Mouse (Mus musculus): ENCODE results near the gene Atxn1. TPM values are rescaled to one million over a fixed set of nuclear protein-coding genes. Genes with fewer than 3 reads are reported as not detected.

Gene Atxn1
- polyA plus RNA-seq, 1 experiment from 2014 or later: 7.4 TPM

GRCm38 (mm10) chr13:45897571-45897970 is 67.2 kb downstream of the Atxn1 start:
- Histone ChIP-seq H3K9me3 (ENCODE audit: control insufficient read depth, low read length) (no peaks in the 10 kb centered on the region), H3K4me3 (ENCODE audit: control insufficient read depth in 1 of 2, insufficient read depth in 1 of 2, low read depth in 1 of 2, low read length in 2 of 2) (no peak overlapping the region), H3K27me3 (ENCODE audit: control insufficient read depth, insufficient read depth, low read length) (no peaks in the 10 kb centered on the region), H3K4me2 (ENCODE audit: low read length) (no peak overlapping the region), H3K27ac (replicated peaks in 1 of 2; ENCODE audit: control insufficient read depth in 1 of 2, insufficient read depth in 1 of 2, low read depth in 2 of 2, low read length in 2 of 2) (no peak overlapping the region), H3K36me3 (ENCODE audit: control insufficient read depth, insufficient read depth, low read length) (no peaks in the 10 kb centered on the region), H3K4me1 (ENCODE audit: control insufficient read depth in 2 of 2, insufficient read depth in 2 of 2, low read length in 2 of 2) (peaks cover 2 to 6% of the 10 kb centered on the region in 2 experiments; a peak in 3 of 4 replicates), H3K9ac (ENCODE audit: low read length) (no peak overlapping the region)
- WGBS: 42% methylated on average over 2 of the region's 2 CpGs
- no peak for ATAC-seq (ENCODE audit: insufficient number of reproducible peaks, insufficient read depth, low FRiP score, low read depth)

GRCm38 (mm10) chr13:45894760-45895159 is 70.0 kb downstream of the Atxn1 start:
- Histone ChIP-seq H3K27ac (replicated peaks in 1 of 2; ENCODE audit: control insufficient read depth in 1 of 2, insufficient read depth in 1 of 2, low read depth in 2 of 2, low read length in 2 of 2) (no peak overlapping the region), H3K4me2 (ENCODE audit: low read length) (no peak overlapping the region), H3K9me3 (ENCODE audit: control insufficient read depth, low read length) (no peaks in the 10 kb centered on the region), H3K4me1 (ENCODE audit: control insufficient read depth in 2 of 2, insufficient read depth in 2 of 2, low read length in 2 of 2) (peaks cover 0 to 6% of the 10 kb centered on the region in 2 experiments; a peak in 2 of 4 replicates), H3K4me3 (ENCODE audit: control insufficient read depth in 1 of 2, insufficient read depth in 1 of 2, low read depth in 1 of 2, low read length in 2 of 2) (no peak overlapping the region), H3K36me3 (ENCODE audit: control insufficient read depth, insufficient read depth, low read length) (no peaks in the 10 kb centered on the region), H3K9ac (ENCODE audit: low read length) (no peak overlapping the region), H3K27me3 (ENCODE audit: control insufficient read depth, insufficient read depth, low read length) (no peaks in the 10 kb centered on the region)
- WGBS: 86% methylated on average over 10 of the region's 10 CpGs
- ATAC-seq (ENCODE audit: insufficient number of reproducible peaks, insufficient read depth, low FRiP score, low read depth): no peak

DNA sequence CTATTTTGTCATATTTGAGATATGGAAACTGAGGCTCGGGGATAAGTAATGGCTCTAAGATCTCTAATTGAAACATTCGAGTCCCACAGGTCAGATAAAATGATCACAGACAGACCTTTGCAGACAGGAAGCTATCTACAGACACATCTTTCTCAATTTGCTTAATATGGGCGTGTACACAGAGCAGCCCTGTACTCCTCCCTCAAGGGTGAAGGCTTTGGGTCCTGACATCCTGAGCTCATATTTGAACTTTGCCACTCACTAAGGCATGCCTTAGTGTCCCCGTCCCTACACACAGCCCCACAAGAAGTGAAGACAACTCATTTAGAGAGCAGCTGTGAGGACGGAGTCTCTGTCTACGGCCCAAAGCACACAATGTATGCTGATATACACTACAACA is 70.6 kb downstream of the Atxn1 start:
- no peak overlapping the region for H3K27ac ChIP-seq (replicated peaks in 1 of 2; ENCODE audit: control insufficient read depth in 1 of 2, insufficient read depth in 1 of 2, low read depth in 2 of 2, low read length in 2 of 2)
- no peaks in the 10 kb centered on the region for H3K36me3 ChIP-seq (ENCODE audit: control insufficient read depth, insufficient read depth, low read length)
- ATAC-seq (ENCODE audit: insufficient number of reproducible peaks, insufficient read depth, low FRiP score, low read depth): no peak
- no peaks in the 10 kb centered on the region for H3K9me3 ChIP-seq (ENCODE audit: control insufficient read depth, low read length)
- H3K9ac ChIP-seq (ENCODE audit: low read length): no peak overlapping the region
- H3K4me3 ChIP-seq (ENCODE audit: control insufficient read depth in 1 of 2, insufficient read depth in 1 of 2, low read depth in 1 of 2, low read length in 2 of 2): no peak overlapping the region
- WGBS: 79% methylated on average over 6 of the region's 6 CpGs
- H3K4me2 ChIP-seq (ENCODE audit: low read length): no peak overlapping the region
- H3K27me3 ChIP-seq (ENCODE audit: control insufficient read depth, insufficient read depth, low read length): no peaks in the 10 kb centered on the region
- peaks cover 0 to 6% of the 10 kb centered on the region in 2 experiments; a peak in 2 of 4 replicates for H3K4me1 ChIP-seq (ENCODE audit: control insufficient read depth in 2 of 2, insufficient read depth in 2 of 2, low read length in 2 of 2)

GRCm38 (mm10) chr13:45891073-45891472 is 73.7 kb downstream of the Atxn1 start:
- peaks cover 0 to 9% of the 10 kb centered on the region in 2 experiments; a peak in 2 of 4 replicates for H3K4me1 ChIP-seq (ENCODE audit: control insufficient read depth in 2 of 2, insufficient read depth in 2 of 2, low read length in 2 of 2)
- no peak overlapping the region for H3K27ac ChIP-seq (replicated peaks in 1 of 2; ENCODE audit: control insufficient read depth in 1 of 2, insufficient read depth in 1 of 2, low read depth in 2 of 2, low read length in 2 of 2)
- no peak overlapping the region for H3K4me3 ChIP-seq (ENCODE audit: control insufficient read depth in 1 of 2, insufficient read depth in 1 of 2, low read depth in 1 of 2, low read length in 2 of 2)
- H3K9ac ChIP-seq (ENCODE audit: low read length): no peak overlapping the region
- H3K9me3 ChIP-seq (ENCODE audit: control insufficient read depth, low read length): no peaks in the 10 kb centered on the region
- H3K4me2 ChIP-seq (ENCODE audit: low read length): no peak overlapping the region
- H3K36me3 ChIP-seq (ENCODE audit: control insufficient read depth, insufficient read depth, low read length): no peaks in the 10 kb centered on the region
- WGBS: 90% methylated on average over 2 of the region's 2 CpGs
- no peaks in the 10 kb centered on the region for H3K27me3 ChIP-seq (ENCODE audit: control insufficient read depth, insufficient read depth, low read length)
- ATAC-seq (ENCODE audit: insufficient number of reproducible peaks, insufficient read depth, low FRiP score, low read depth): no peak

- Histone ChIP-seq H3K4me3 (ENCODE audit: control insufficient read depth in 1 of 2, insufficient read depth in 1 of 2, low read depth in 1 of 2, low read length in 2 of 2) (no peak overlapping the region), H3K36me3 (ENCODE audit: control insufficient read depth, insufficient read depth, low read length) (no peaks in the 10 kb centered on the region), H3K9me3 (ENCODE audit: control insufficient read depth, low read length) (no peaks in the 10 kb centered on the region), H3K4me2 (ENCODE audit: low read length) (no peak overlapping the region), H3K9ac (ENCODE audit: low read length) (no peak overlapping the region), H3K4me1 (ENCODE audit: control insufficient read depth in 2 of 2, insufficient read depth in 2 of 2, low read length in 2 of 2) (peaks cover 0 to 9% of the 10 kb centered on the region in 2 experiments; a peak in 1 of 4 replicates), H3K27ac (replicated peaks in 1 of 2; ENCODE audit: control insufficient read depth in 1 of 2, insufficient read depth in 1 of 2, low read depth in 2 of 2, low read length in 2 of 2) (no peak overlapping the region), H3K27me3 (ENCODE audit: control insufficient read depth, insufficient read depth, low read length) (no peaks in the 10 kb centered on the region)
- 65% methylated on average over 9 of the region's 9 CpGs for WGBS
- no peak for ATAC-seq (ENCODE audit: insufficient number of reproducible peaks, insufficient read depth, low FRiP score, low read depth)
These were observed 75.7 kb downstream of the Atxn1 start for GRCm38 (mm10) chr13:45888953-45889749.

- no peaks in the 10 kb centered on the region for H3K36me3 ChIP-seq (ENCODE audit: control insufficient read depth, insufficient read depth, low read length)
- H3K4me1 ChIP-seq (ENCODE audit: control insufficient read depth in 2 of 2, insufficient read depth in 2 of 2, low read length in 2 of 2): peaks cover 6 to 25% of the 10 kb centered on the region in 2 experiments; a peak in 3 of 4 replicates
- H3K4me3 ChIP-seq (ENCODE audit: control insufficient read depth in 1 of 2, insufficient read depth in 1 of 2, low read depth in 1 of 2, low read length in 2 of 2): no peak overlapping the region
- 95% methylated on average over 7 of the region's 7 CpGs for WGBS
- H3K27ac ChIP-seq (replicated peaks in 1 of 2; ENCODE audit: control insufficient read depth in 1 of 2, insufficient read depth in 1 of 2, low read depth in 2 of 2, low read length in 2 of 2): no peak overlapping the region
- no peak overlapping the region for H3K4me2 ChIP-seq (ENCODE audit: low read length)
- H3K9me3 ChIP-seq (ENCODE audit: control insufficient read depth, low read length): no peaks in the 10 kb centered on the region
- no peak for ATAC-seq (ENCODE audit: insufficient number of reproducible peaks, insufficient read depth, low FRiP score, low read depth)
- no peak overlapping the region for H3K9ac ChIP-seq (ENCODE audit: low read length)
- H3K27me3 ChIP-seq (ENCODE audit: control insufficient read depth, insufficient read depth, low read length): no peaks in the 10 kb centered on the region
These were observed 79.9 kb downstream of the Atxn1 start for GRCm38 (mm10) chr13:45884878-45885277.

GRCm38 (mm10) chr13:45883791-45884238 is 81.0 kb downstream of the Atxn1 start:
- Histone ChIP-seq H3K4me2 (ENCODE audit: low read length) (no peak overlapping the region), H3K27me3 (ENCODE audit: control insufficient read depth, insufficient read depth, low read length) (no peaks in the 10 kb centered on the region), H3K27ac (replicated peaks in 1 of 2; ENCODE audit: control insufficient read depth in 1 of 2, insufficient read depth in 1 of 2, low read depth in 2 of 2, low read length in 2 of 2) (no peak overlapping the region), H3K9ac (ENCODE audit: low read length) (no peak overlapping the region), H3K36me3 (ENCODE audit: control insufficient read depth, insufficient read depth, low read length) (no peaks in the 10 kb centered on the region), H3K9me3 (ENCODE audit: control insufficient read depth, low read length) (no peaks in the 10 kb centered on the region), H3K4me1 (ENCODE audit: control insufficient read depth in 2 of 2, insufficient read depth in 2 of 2, low read length in 2 of 2) (peaks cover 6 to 25% of the 10 kb centered on the region in 2 experiments; a peak in 3 of 4 replicates), H3K4me3 (ENCODE audit: control insufficient read depth in 1 of 2, insufficient read depth in 1 of 2, low read depth in 1 of 2, low read length in 2 of 2) (no peak overlapping the region)
- ATAC-seq (ENCODE audit: insufficient number of reproducible peaks, insufficient read depth, low FRiP score, low read depth): no peak
- WGBS: 73% methylated on average over 10 of the region's 10 CpGs
